Mouse (Mus musculus) liver, embryonic 11.5 days (tissue): ENCODE data around the gene Natd1. TPM values are rescaled to one million over a fixed set of nuclear protein-coding genes. Genes with fewer than 3 reads are reported as not detected.

Source experiments
- ATAC-seq: fragments of 200-750 bp; cut with Nextera tagmentation; replicated peaks from 2 replicates; pipeline ENCODE4 v1.8.0; 2017; ENCODE audit warnings: moderate number of reproducible peaks, mild to moderate bottlenecking, moderate TSS enrichment, moderate library complexity; ENCODE audit not compliant: low FRiP score
- DNase-seq: peaks from one replicate; pipeline ENCODE4 v3.0.0-alpha.2; 2017; ENCODE audit warnings: low spot score
- H3K27ac ChIP-seq: fragments of 300-500 bp; sonication (generic); 2 replicates; pipeline ENCODE4 v1.5.1; 2014; ENCODE audit warnings: mild to moderate bottlenecking, low read depth, low read length, control low read depth
- H3K27me3 ChIP-seq: fragments of 300-500 bp; sonication (generic); replicated peaks from 2 replicates; pipeline ENCODE4 v1.6.1; 2014; ENCODE audit warnings: low read length, mixed read lengths; ENCODE audit not compliant: control insufficient read depth, insufficient read depth
- H3K36me3 ChIP-seq: fragments of 300-500 bp; sonication (generic); 2 replicates; pipeline ENCODE4 v1.6.1; 2014; ENCODE audit warnings: mild to moderate bottlenecking, low read length, moderate library complexity, mixed read lengths; ENCODE audit not compliant: control insufficient read depth, insufficient read depth
- H3K4me1 ChIP-seq: fragments of 300-500 bp; sonication (generic); replicated peaks from 2 replicates; pipeline ENCODE4 v1.6.1; 2014; ENCODE audit warnings: low read length, mixed read lengths; ENCODE audit not compliant: control insufficient read depth, insufficient read depth
- H3K4me2 ChIP-seq: fragments of 300-500 bp; sonication (generic); 2 replicates; pipeline ENCODE4 v1.6.1; 2014; ENCODE audit warnings: mild to moderate bottlenecking, control low read depth, moderate library complexity
- H3K4me3 ChIP-seq: fragments of 300-500 bp; sonication (generic); 2 replicates; pipeline ENCODE4 v1.5.1; 2014; ENCODE audit warnings: low read depth, low read length, control low read depth
- H3K9ac ChIP-seq: fragments of 300-500 bp; sonication (generic); 2 replicates; pipeline ENCODE4 v1.6.1; 2014; ENCODE audit warnings: low read depth, low read length, control low read depth
- H3K9me3 ChIP-seq: fragments of 300-500 bp; sonication (generic); 2 replicates; pipeline ENCODE4 v1.6.1; 2016; ENCODE audit warnings: low read length, inconsistent platforms, mixed read lengths; ENCODE audit not compliant: control insufficient read depth
- WGBS: fragments of 180-500 bp; shearing (Covaris S2); extraction: QIAGEN DNeasy Blood & Tissue Kit; methylation state at CpG from one replicate; pipeline ENCODE4 v1.1.7; 2014; 5-methylcytosine and 5-hydroxymethylcytosine counted together
- polyA plus RNA-seq: library from polyadenylated mRNA; unstranded; fragments of >200 nt; fragmentation: Nextera tagmentation; extraction: Ambion mirVana; gene quantifications from 2 replicates; pipeline ENCODE4 v1.2.1, GENCODE M21; 2014

Natd1 gene
- polyA plus RNA-seq, 1 experiment from 2014 or later = 11.2 TPM

DNA sequence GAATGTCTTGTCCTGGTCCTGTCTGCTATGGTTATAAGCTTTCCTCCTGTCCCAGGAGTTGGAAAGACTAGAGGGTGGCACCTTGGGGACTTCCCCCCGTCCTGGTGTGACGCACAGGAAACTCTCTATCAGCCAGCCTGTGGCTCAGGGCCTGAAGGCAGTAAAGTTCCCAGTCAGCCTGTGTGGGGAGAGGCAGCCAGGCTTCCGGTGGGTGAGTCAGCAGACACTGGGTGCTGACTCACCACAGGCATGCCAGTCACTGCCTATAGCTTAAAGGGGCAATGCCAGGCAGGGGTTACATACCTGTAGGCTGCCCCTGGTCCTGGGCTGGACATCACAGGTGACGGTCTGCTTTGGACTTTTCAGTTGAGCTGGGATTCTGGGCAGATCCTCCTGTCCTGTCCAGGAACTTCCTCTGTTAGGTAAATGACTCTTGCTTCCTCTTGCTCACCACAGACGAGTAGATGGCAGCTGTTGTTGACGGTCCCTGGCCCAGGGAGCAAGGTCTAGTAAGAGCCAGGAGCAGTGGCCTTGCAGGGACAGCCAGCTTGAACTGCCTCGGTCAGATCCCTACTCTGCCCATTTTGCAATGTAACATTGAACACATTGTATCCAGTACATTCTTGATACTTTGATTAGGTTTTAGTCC lies 20.9 kb upstream of the Natd1 start:
- Histone ChIP-seq H3K4me1 (peaks cover 69% of the 10 kb centered on the region), H3K9me3 (no peaks in the 10 kb centered on the region), H3K27ac (peak overlapping the region; percentile 90), H3K4me2 (peak overlapping the region; percentile 74), H3K4me3 (peak overlapping the region; percentile 41), H3K27me3 (no peaks in the 10 kb centered on the region), H3K9ac (peak overlapping the region; percentile 60), H3K36me3 (peaks cover 4% of the 10 kb centered on the region; the same call in 1 of the 2 replicates)
- peak; percentile 70 for DNase-seq
- peak; percentile 79 for ATAC-seq
- 31% methylated on average over 7 of the region's 7 CpGs for WGBS

GRCm38 (mm10) chr11:60934795-60935194 lies 20.2 kb upstream of the Natd1 start:
- Histone ChIP-seq H3K4me3 (peak overlapping the region; percentile 41), H3K4me2 (peak overlapping the region; percentile 74), H3K4me1 (peaks cover 67% of the 10 kb centered on the region), H3K27ac (peak overlapping the region; percentile 90), H3K9me3 (no peaks in the 10 kb centered on the region), H3K27me3 (no peaks in the 10 kb centered on the region), H3K9ac (peak overlapping the region; percentile 60; the same call in 1 of the 2 replicates), H3K36me3 (peaks cover 4% of the 10 kb centered on the region; the same call in 1 of the 2 replicates)
- 43% methylated on average over 2 of the region's 2 CpGs for WGBS
- DNase-seq (no peak), ATAC-seq (no peak)

GRCm38 (mm10) chr11:60933178-60933930 lies 18.8 kb upstream of the Natd1 start:
- Histone ChIP-seq H3K27ac (0 out of 2 replicates have a peak overlapping the region, but pooled peaks have one; percentile 46), H3K36me3 (peaks cover 4% of the 10 kb centered on the region; the same call in 1 of the 2 replicates), H3K9ac (peak overlapping the region; percentile 86), H3K4me3 (peak overlapping the region; percentile 77), H3K27me3 (no peaks in the 10 kb centered on the region), H3K4me1 (peaks cover 60% of the 10 kb centered on the region), H3K9me3 (no peaks in the 10 kb centered on the region), H3K4me2 (peak overlapping the region; percentile 77)
- ATAC-seq (no peak), DNase-seq (no peak)
- WGBS = 66% methylated on average over 10 of the region's 10 CpGs

- WGBS = 4% methylated on average over 7 of the region's 7 CpGs
- no peaks in the 10 kb centered on the region for H3K9me3 ChIP-seq
- H3K36me3 ChIP-seq = peaks cover 2% of the 10 kb centered on the region; the same call in 1 of the 2 replicates
- H3K9ac ChIP-seq = peak overlapping the region; percentile 86
- H3K4me3 ChIP-seq = peak overlapping the region; percentile 77
- H3K4me2 ChIP-seq = peak overlapping the region; percentile 77
- peak overlapping the region; percentile 46; the same call in 1 of the 2 replicates for H3K27ac ChIP-seq
- no peaks in the 10 kb centered on the region for H3K27me3 ChIP-seq
- peaks cover 58% of the 10 kb centered on the region for H3K4me1 ChIP-seq
- no peak for ATAC-seq
- DNase-seq = no peak
Observed at GRCm38 (mm10) chr11:60932503-60933020, 18.0 kb upstream of the Natd1 start.

DNA sequence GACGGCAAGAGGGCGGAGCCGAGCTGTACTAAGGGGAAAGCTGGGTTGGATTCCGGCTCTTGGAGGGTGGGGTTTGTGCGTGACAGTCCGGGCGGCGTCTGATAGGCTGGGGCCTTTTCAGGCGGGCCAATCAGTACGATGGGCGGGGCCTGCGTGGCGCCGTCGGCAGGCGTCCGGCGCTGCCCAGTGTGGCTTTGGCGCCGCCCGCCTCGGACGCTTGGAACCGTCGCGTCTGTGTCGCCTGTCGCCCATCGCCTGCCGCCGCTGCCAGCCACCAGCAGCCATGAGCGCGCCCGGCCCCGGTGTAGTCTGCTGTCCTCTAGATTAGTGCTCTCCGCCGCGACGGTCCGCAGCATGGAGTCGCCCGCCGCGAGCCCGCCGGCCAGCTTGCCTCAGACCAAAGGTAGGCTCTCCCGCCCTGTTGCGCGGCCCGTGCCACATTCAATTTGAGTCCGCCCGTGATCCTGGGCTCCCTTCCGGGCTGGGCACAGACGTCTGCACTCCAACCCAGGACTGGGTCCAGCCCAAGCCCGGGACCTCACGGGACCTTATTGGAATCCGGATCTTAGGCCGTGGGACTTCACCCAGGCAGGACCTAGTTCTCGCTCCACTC lies 17.4 kb upstream of the Natd1 start, which contains the start of gene Map2k3:
Gene Map2k3 (plus strand): TSS at position 165 of the 613 bp plus-strand sequence.
- peak; percentile 89 for DNase-seq
- peak; percentile 89 for ATAC-seq
- Histone ChIP-seq H3K9me3 (no peaks in the 10 kb centered on the region), H3K4me3 (peak within 1 kb of the TSS; percentile 77), H3K4me2 (peak within 1 kb of the TSS; percentile 77), H3K27me3 (no peaks in the 10 kb centered on the region), H3K36me3 (peaks cover 2% of the 10 kb centered on the region; the same call in 1 of the 2 replicates), H3K9ac (peak within 1 kb of the TSS; percentile 86), H3K27ac (peak within 1 kb of the TSS; percentile 46; the same call in 1 of the 2 replicates), H3K4me1 (peaks cover 56% of the 10 kb centered on the region)
- under 1% methylated on average over 57 of the region's 59 CpGs for WGBS

DNA sequence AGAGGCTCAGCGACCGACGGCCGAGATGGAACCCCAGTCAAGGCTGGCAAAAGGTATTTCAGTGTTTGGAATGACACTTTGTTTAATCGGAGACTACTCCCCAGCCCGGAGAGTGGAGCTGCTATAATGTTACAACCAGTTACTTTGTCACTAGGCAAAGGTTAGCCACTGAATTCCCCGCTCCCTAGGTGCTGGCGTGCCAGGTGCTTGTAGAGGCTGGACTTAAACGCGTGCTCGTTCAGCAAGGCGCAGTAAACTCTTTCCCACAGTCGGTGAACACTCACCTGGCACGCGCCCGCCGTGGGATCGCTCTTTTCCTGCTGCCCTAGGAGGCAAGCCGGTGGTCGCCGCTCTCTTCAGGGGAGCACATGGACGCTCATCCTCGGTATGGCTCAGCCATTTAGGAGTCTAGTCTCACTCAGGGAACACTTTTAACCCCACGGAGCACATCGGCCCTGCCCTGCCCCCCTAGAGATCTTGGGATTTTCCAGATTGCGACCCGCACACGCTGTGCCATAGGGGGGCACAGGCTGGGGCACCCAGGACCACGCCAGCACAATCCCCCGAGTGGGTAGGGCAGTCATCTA lies 16.8 kb upstream of the Natd1 start:
- 3% methylated on average over 30 of the region's 30 CpGs for WGBS
- Histone ChIP-seq H3K9ac (peak overlapping the region; percentile 68), H3K27me3 (no peaks in the 10 kb centered on the region), H3K27ac (no peak overlapping the region), H3K4me3 (peak overlapping the region; percentile 77), H3K9me3 (no peaks in the 10 kb centered on the region), H3K36me3 (peaks cover 2% of the 10 kb centered on the region; the same call in 1 of the 2 replicates), H3K4me1 (peaks cover 56% of the 10 kb centered on the region), H3K4me2 (peak overlapping the region; percentile 77)
- no peak; the same call in 1 of the 2 replicates for ATAC-seq
- no peak for DNase-seq

DNA sequence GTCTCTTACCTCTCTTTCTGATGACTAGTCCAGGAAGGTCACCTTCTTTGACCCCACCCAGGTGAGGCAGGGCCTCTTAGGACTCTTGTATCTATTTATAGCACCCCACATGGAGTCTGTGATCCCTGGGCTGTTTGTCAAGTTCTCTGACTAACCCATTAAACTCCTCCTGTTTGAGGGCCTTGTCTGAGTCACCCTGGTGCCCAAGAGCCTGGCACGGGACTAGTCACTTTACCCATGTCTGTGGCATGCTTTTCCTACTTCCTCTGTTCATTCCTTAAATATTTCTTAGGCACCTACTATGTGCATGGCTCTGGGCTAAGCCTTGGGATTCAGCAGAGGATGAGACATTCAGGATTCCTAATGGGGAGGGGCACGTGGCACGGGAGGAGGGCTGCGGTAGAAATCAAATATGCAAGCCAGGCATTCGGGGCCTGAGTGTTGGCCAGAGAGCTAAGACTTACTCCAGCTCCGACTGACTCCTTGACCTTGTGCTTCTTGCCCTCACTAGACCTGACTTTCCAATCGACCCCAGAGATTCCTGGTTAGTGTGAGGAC lies 16.3 kb upstream of the Natd1 start:
- WGBS = 25% methylated on average over 7 of the region's 7 CpGs
- peak overlapping the region; percentile 68 for H3K9ac ChIP-seq
- ATAC-seq = no peak
- H3K27me3 ChIP-seq = no peaks in the 10 kb centered on the region
- H3K4me2 ChIP-seq = peak overlapping the region; percentile 77
- H3K4me1 ChIP-seq = peaks cover 50% of the 10 kb centered on the region
- H3K9me3 ChIP-seq = no peaks in the 10 kb centered on the region
- H3K27ac ChIP-seq = no peak overlapping the region
- H3K36me3 ChIP-seq = peaks cover 2% of the 10 kb centered on the region
- peak overlapping the region; percentile 77 for H3K4me3 ChIP-seq
- no peak for DNase-seq
